Mouse (Mus musculus) cerebellum, adult 18-20 months (tissue): ENCODE data around the gene Smim27.

Source experiments
- DNase-seq, 2 experiments: peaks; one replicate each; pipeline ENCODE4 v3.0.0; 2021

Gene Smim27

DNA sequence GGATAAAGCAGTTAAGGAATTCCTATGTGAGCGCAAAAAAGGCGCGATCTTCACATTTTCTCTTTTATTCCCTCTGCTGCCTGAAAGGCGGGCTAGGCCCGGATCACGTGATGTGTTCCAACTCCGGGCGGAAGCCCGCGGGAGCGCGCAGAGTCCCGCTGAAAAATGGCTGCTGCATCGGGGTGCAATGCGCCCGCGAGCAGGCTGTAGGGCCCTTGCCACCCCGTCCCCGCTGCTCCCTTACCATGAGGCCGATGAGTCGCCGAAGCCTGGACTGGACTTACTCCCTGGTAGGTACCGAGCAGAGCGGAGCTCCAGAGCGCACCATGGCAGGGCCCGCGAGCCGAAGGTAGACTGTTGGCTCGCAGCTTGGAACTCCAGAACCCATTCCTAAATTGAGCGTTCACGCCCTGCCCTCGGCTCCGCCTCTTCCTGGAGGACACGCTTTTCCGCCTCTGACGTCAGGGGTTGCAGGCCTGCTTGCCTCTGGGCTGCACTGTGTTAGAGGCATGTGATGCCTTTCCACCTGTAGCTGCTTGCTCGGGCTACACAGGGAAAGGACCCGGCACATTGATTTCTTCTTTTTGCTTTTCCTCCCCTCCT is at the start of gene Smim27, which contains the start of gene Topors:
Gene Smim27, plus strand, starts transcription at position 150 of the 603 bp plus-strand sequence.
Gene Topors, minus strand, starts transcription at position 421 of the 603 bp plus-strand sequence.
- DNase-seq, result peak; percentile 92 to 98

DNA sequence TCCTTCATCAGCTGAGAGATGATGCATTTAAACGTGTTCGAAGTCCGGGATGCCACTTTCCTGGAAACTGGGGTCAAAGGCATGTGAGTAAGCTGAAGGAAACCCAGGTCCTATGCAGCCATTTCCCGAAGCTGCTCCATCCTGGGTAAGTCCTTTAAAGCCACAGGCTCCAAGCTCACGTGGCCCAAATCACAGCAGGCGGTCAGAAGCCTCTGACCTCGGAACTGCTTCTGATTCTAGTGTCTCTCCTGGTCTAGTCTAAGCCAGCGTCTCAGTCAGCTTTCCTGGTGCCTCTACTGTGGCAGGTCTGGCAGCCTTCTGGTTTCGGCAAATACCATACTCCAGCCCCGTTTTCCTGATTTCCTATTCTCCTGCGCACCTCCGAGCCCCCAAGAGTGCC is 48.9 kb upstream of the Smim27 start:
- DNase-seq, result no peak

DNA sequence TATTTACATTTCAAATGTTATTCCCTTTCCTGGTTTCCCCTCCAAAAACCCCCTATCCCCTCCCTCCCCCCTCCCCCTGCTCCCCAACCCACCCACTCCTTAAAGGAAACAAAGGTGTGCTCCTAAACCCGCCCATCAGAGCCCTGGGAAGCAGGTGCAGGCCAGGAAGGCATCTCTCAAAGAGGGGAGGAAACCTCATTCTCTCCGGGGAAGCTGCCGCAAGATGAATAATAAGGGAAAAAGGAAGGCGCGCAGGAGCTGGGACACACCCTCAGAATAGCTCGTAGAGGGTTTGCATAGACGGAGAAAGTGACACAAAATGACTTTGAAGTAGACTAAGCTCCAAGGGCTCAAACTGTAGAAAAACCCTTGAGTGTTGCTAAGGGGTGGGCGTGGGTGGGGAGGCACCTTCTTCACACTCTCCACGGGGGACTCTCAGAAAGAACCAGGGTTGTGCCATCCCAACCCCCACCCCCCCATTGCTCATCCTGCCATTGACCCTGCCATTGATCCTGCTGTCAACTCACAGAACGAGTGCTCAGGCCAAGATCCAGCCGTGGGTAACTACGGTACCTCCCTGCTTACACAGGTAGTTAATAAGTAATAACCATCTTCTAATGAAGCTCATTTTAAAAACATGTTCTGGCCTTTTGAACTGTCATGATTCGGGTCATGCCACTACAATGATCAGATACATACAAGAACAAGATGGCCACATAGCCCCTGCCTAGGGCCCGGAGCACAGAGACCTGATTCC is 48.2 kb upstream of the Smim27 start:
- DNase-seq, result no peak

DNA sequence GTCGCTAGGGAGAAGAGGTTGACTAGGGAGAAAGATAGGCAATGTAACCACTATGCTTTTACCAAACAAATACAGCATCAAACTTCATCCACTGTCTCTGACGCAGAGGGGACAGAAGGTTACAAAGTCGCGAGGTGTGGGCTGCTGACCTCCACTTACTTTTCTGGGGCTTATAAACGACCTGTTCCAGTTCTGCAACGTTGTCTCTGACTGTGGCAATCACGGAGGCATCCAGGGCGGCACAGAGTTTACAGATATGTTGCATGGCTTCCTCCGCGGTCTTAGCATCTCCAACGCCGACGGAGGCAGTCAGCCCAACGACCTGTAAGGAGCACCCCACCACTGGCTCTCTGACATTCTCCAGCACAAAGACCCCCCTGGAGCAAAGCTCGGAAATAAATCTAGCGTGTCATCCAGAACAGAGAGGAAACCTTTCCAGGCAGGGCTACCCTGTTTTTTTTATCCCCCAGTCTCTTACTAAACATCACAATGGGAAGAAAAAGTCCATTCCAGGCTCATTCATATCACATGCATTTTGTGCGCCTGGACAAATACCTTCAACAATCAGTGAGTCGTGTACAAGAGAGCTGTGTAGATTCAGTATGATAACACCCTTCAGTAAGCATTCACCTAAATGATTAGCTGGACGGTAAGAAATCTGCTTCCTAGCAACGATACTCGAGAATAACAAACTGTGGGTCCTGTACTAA is 47.3 kb upstream of the Smim27 start:
- no peak for DNase-seq

DNA sequence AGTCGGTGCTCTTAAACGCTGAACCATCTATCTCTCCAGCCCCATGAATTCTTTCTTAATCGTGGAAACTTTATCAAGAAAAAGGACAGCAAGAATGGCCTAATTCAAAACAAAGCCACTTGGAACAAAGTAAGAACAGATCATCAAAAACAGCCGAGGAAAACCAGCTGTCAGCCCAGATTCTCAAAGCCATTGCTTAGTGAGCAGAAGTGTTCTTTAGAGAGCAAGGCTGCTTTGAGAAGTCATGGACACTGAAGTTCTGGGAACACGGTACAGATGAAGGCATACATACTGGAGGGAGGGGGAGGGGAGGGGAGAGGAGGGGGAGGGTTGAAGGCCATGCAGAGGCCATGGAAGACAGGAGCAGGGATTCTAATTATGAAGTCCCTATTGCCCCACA is 43.3 kb upstream of the Smim27 start:
- no peak for DNase-seq

DNA sequence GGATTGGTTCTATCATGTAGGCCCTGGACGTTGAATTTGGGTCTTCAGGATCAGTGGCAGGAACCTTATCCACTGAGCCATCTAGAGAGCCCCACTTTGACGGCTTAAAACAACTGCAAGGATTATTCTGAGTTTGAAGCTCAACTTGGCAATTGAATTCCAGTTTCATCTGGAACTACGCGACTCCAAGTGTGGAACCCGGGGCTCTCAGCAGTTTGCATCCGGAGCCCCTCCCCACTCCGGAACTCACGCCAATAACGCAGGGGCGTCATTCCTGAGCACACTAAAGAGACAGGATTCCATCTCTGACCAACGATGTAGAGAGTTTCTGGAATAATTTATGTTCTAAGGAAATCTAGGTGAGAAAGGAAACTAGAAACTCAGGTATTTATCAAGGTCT is 42.2 kb upstream of the Smim27 start:
- DNase-seq, result no peak

DNA sequence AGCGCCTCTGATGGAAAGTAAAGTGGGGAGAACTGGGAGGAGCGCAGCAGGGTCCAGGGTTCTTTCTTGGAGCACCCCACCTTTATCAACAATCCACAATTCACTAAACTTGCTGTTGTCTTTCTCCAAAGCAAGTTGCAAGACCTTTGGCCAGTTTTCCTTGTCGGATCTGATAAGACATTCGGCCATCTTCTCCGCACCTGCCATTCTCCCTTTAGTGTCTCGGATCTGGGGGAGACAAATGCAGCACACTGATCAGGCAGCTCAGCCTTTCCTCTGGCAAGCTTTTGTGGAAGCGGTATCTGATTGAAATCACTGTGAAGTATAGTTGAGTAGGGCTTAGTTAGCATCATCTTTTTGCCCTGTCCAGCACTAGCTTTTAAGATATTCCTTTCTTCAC is 41.5 kb upstream of the Smim27 start:
- DNase-seq, result no peak

DNA sequence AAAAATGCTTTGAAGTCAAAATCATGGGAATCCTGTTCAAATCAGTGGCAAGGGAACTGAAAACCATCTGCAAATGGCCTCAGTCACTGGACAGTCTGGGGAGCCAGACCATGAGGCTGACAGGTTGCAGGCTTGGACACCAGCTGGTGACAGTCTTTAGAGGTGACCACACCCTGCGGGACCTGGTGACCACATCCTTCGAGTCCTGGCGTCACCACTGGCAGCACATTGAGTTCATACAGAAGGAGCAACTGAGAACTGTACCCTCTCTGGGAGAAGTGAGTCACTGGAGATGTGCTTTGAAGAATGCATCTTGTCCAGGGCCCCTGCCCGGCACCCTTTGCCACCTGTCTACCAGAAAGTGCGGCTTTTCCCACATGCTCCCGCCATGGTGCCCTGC is 39.7 kb upstream of the Smim27 start:
- no peak for DNase-seq

DNA sequence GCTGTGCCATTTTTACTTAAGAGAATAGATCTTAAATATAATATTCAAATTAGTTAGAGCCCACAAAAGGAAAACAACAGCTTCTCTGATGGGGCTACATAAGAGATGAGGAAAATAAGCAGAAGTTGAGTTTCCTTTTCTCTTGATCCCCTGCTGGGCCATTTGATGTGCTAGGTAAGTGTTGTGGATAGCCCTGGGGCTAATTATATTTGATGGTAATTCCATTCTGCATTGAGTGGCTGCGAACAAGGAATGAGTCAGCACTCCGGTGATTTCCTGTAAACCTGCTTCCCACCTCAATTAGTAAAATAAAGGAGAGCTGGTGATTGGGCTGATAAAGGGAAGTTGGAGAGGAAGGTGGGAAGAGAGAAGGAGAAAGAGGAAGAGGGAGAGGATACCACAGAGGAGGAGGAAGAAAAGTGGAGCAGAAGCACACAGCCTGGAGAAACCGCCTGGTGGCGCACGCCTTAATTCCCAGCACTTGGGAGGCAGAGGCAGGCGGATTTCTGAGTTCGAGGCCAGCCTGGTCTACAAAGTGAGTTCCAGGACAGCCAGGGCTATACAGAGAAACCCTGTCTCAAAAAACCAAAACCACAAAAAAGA is 36.2 kb upstream of the Smim27 start:
- no peak for DNase-seq

DNA sequence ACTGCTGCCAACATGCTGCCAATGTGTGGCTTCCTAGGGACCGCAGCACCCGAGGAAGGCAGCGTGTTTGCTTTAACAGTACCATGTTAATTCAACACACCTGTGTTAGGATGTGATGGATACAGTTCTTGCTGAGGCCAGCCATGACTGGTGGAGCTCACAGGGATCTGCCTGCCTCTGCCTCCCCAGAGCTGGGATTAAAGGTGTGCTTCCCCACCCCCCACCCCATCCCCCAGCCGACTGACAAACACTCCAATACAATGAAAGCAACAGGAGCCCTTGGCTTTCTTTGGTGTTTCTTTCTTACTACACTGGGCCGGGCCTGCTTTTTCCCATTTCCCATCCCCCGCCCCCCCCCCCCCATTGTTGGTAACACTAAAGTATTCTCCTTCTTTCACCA is 35.1 kb upstream of the Smim27 start:
- DNase-seq, result no peak

DNA sequence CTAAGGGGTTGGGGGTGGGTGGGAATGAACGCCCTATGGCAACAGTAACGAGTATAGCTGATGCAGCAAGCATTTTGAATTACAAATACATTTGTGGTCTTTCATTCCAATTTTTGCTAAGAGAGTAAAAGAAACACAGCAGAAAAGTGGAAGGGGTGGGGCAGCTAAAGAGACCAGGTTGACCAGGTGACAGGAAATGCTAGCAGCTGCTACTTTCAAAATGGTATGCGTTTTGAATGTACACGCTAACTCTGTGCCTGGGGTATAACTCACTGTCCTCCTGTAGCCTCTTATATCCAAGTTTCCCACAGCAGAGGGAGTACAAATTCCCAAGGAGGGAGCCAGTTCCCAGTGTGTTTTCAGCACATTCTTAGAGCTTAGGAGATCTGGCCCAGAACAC is 32.5 kb upstream of the Smim27 start:
- no peak for DNase-seq

DNA sequence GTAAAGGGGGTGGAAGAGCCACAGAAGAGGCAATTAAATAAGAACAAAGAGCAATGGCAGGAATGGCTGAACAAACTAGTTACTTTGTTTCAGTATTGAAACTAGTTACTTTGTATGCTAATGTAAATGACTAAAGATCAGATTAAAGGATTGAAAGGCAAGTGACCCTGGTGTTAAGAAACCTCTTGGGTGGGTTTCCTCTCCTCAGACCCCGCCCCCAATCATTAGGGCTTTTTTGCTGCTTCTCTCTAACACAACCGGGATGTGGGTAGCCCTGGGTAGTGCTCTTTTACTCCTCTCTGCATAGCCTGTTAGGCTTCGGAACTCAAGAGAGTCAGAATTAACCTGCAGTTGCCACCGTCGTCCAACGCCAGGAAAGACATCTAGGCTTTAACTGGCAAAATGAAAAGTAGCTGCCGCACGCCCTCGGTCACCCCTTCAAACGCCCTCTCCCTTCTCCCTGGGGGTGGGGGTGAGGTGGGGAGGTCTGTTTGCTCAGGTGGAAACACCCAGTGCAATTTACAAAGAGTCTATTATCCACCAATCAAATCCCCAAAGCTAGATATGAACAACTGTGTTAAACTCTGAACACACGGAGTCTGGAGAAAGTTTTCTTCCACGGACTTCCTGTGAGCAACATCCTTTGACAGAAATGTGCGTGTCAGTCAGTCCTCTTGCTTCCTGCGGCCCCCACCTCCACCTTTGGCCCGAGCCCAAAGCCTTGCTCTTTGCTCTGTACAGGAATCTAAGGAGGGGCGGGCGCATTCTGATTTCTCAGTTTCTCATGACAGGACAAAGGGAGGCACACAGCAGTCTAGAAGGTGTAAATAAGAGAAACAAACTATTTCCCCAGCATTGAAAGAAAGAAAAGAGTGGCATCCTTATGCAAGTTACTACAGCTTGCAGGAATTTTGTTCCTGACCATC is 30.6 kb upstream of the Smim27 start:
- peak; percentile 26 to 34 for DNase-seq

DNA sequence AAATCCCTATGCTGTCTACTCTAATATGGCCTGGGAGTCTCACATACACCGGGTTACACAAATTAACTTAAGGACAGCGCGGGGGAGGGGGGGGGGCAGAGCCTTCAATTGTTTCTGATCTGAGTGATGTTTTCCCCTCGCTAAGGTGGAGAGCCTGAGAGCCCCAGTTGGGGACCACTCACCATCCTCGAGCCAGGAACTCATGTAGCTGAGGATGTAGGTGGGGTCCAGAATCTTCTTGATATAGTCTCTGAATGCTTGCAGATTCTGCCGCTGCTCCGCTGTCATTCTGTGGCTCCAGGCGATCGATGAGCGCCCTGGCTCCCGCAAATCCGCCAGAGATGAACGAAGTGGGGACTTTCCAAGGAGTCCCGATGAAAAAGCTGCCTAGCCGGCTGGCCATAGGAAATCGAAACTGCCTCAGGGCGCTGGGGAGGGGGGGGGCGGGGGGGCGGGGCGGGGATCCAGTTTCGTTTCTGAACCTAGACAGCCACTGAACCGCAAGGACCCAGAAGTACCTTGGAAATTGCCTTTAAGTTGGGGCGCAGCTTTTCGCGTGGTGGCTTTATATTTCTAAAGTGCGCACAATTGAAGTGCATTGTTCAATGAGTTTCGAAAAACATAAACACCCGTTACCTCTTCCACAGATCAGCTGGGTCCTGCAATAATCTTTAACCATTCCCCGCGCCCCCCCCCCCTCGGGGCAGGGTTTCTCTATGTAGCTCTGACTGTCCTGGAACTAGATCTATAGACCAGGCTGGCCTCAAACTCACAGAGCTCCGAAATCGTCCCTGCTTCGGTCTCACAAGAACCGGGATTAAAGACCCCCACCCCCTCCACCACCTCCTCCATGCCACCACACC is 29.7 kb upstream of the Smim27 start, which contains the start of gene Ddx58:
Gene Ddx58, minus strand, starts transcription at position 420 of the 863 bp plus-strand sequence.
- peak; percentile 11 to 13 for DNase-seq

DNA sequence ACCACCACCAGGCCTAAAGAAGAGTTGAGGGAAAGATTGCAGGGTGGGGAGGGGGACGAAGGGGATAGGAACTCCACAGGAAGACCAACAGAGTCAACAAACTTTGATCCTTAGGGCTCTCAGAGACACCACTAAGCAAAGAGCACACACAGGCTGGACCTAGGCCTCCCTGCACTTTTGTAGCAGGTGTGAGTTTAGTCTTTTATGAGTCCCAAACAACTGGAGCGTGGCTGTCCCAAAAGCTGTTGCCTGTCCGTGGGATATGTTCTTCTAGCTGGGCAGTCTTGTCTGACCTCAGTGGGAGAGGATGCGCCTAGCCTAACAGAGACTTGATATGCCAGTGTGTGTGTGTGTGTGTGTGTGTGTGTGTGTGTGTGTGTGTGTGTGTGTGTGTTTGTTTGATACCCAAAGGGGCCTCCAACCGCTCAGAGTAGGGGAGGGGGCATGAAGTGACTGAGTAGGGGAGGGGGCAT is 29.1 kb upstream of the Smim27 start:
- DNase-seq, result no peak

DNA sequence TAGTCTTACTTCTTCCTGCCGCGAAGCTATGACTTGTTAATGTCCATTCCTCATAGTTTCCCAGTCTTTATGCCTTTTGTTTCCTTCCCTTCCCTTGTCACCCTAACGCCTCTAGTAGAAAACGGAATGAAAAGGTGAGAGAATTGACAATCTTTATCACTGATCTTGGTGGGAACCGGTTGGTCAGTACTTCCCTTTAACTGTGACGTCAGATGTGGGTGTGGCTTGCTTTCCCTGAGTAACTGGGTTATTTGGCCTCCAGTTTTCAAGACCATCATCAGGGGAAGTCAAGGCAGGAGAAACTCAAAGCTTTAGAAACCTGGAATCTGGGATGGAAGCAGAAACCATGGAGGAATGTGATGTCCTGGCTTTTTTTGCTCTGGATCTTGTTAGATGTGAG is 27.5 kb upstream of the Smim27 start:
- no peak for DNase-seq

DNA sequence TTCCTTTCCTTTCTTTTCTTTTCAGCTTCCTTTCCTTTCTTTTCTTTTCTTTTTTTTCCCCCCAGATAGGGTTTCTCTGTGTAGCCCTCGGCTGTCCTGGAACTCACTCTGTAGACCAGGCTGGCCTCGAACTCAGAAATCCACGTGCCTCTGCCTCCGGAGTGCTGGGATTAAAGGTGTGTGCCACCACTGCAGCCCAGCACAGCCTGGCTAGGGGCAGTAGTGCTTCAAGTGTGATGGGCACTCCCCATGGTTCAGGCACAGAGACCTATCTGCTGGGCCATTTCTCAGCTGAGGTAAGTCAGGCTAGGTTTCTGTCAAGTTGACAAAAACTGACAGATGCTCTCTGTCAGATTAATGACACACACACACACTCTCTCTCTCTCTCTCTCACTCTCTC is 26.4 kb upstream of the Smim27 start:
- no peak for DNase-seq

DNA sequence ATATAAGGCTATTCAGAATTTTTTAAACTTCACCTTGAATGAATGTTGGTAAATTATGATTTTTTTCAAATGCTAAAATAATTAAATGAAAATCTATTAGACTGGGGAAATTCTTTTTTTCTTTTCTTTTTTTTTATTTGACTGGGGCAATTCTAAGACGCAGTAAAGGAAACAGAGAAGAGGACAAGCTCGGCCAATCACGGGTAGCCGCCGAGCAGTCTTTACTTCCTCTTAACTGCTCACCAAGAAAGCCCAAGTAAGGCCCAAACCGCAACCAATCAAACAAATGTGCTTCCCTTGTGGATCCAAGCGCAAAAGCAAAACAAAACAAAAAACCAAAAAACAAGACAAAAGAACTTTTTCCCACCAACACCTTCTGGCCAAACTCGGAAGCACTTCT is 25.3 kb upstream of the Smim27 start:
- DNase-seq, result no peak

DNA sequence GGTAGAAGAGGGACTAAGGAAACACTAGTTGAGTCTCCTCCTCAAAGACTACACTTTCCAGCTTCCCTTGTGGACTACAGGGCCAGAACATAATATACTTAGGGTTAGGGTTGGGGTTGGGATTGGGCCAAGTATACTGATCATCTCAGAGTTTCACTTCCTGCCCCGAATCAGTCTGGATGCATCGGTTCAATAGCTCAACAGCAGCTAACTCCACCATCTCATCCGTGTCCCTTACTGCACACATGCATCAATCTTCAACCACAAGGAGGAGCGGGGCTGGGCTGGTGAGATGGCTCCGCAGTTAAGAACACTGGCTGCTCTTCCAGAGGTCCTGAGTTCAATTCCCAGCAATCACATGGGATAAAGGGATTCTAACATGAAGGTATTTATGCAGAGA is 18.4 kb upstream of the Smim27 start:
- DNase-seq, result no peak

DNA sequence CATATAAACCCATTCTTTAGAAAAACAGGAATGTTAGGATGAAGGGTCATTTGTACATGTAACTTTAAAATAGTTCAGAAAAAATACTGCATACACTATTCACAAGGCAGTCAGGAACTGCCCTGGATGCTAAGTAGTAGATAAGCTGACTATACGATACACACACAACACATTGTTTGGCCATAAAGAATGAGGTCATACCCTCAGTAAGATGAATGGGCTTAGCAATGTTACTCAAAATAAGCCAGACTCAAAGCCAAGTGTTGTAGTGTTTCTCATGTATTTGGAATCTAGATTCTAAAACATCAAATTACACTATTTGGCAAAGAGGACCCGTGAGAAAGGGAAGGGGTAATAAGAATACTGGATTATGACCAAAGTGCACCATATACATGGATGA is 15.6 kb upstream of the Smim27 start:
- DNase-seq, result no peak

DNA sequence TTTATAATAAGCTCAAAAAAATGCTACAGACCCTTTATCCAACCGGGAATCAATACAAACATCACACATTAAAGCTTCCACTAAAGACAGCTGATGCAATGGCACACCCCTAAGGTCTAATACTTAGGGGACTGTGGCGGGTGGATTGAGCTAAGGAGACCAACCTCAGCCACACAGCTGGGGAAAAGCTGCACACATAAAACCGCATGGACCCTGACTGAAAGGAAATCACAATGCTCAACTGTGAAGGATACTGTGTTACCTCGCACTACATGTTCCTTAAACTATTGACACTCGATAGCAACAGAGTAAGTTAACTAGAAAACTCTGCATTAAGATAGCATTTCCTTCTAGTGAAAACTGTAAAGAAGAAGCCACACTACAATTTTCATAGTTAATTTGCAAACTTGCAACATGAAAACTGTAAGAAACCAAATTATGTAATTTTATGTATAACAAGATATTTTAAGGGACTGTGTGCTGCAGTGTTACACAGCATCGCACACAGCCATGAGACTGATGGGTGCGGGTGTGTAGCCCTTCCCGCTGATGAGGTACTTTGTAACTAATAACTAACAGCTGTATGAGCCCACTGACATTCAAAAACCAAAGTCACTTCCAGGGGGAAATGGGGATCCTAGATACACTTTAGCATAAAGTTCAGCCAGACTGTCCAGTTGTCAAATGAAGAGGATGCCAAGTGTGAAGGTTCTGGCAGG is 14.8 kb upstream of the Smim27 start:
- DNase-seq, result no peak

DNA sequence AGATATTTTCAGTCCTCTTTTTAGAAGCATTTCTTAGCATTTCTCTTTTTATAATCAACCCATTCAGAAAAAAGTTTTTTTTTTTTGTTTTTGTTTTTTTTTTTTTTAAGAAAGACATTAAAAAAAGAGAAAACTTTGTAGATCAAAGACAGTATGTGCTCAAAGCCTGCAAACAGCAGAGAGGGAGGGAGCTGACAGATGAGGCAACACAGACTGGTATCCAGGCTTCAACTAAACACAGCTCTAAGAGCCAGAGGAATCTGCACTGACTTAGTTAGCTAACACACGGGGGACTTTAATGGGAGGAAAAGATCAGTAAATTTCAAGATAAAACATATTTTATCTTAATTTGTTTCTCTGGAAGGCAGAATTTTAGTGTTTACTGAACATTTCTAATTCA is 5.1 kb upstream of the Smim27 start:
- no peak for DNase-seq
